Mouse (Mus musculus) adrenal gland, adult (tissue): Measurements from ENCODE around the gene Hpcal4.

Source experiments
- DNase-seq, 2 experiments: peaks; one replicate each; pipeline ENCODE4 v3.0.0; 2022 to 2023; ENCODE audit warnings: low spot score in 1 of 2; ENCODE audit not compliant: inconsistent age in 2 of 2

Gene Hpcal4

GRCm38 (mm10) chr4:123201186-123202093, 18.4 kb downstream of the Hpcal4 start, which contains the start of gene Nt5c1a:
Gene Nt5c1a (plus strand): TSS chr4:123201504.
- DNase-seq: peak; percentile 87 to 94

GRCm38 (mm10) chr4:123202094-123202420, 19.0 kb downstream of the Hpcal4 start:
- DNase-seq: no peak

GRCm38 (mm10) chr4:123207337-123207736, 24.3 kb downstream of the Hpcal4 start:
- DNase-seq: no peak

- no peak for DNase-seq
Observed at GRCm38 (mm10) chr4:123210996-123211395, 28.0 kb downstream of the Hpcal4 start.

- DNase-seq: no peak
Observed at GRCm38 (mm10) chr4:123211453-123211852, 28.4 kb downstream of the Hpcal4 start.

GRCm38 (mm10) chr4:123212330-123212729, 29.3 kb downstream of the Hpcal4 start:
- no peak for DNase-seq

GRCm38 (mm10) chr4:123213975-123214374, 30.9 kb downstream of the Hpcal4 start:
- peak; percentile 91 to 94 for DNase-seq

GRCm38 (mm10) chr4:123215367-123215766, 32.3 kb downstream of the Hpcal4 start:
- no peak for DNase-seq

GRCm38 (mm10) chr4:123216782-123217181, 33.8 kb downstream of the Hpcal4 start:
- peak; percentile 60 to 82 for DNase-seq

GRCm38 (mm10) chr4:123219720-123220357, 36.8 kb downstream of the Hpcal4 start:
- peak; percentile 79 to 93 for DNase-seq

- peak; percentile 82 to 88 for DNase-seq
Observed at GRCm38 (mm10) chr4:123220637-123221036, 37.6 kb downstream of the Hpcal4 start.

- DNase-seq: peak in 1 of 2 experiments; percentile 64
Observed at GRCm38 (mm10) chr4:123223309-123223708, 40.3 kb downstream of the Hpcal4 start.

- DNase-seq: peak; percentile 43 to 62
Observed at GRCm38 (mm10) chr4:123225718-123226403, 42.8 kb downstream of the Hpcal4 start.

GRCm38 (mm10) chr4:123227707-123228106, 44.7 kb downstream of the Hpcal4 start:
- no peak for DNase-seq

- DNase-seq: peak in 1 of 2 experiments; percentile 35
Observed at GRCm38 (mm10) chr4:123228270-123228669, 45.2 kb downstream of the Hpcal4 start.

GRCm38 (mm10) chr4:123229166-123229565, 46.1 kb downstream of the Hpcal4 start:
- DNase-seq: no peak

GRCm38 (mm10) chr4:123232841-123233240, 49.8 kb downstream of the Hpcal4 start:
- peak in 1 of 2 experiments; percentile 47 for DNase-seq

- peak; percentile 82 to 87 for DNase-seq
Observed at GRCm38 (mm10) chr4:123233492-123234084, 50.6 kb downstream of the Hpcal4 start, which contains the start of gene Heyl. Gene Heyl (plus strand): TSS chr4:123233556.

- DNase-seq: no peak
Observed at GRCm38 (mm10) chr4:123235835-123236430, 52.9 kb downstream of the Hpcal4 start.

GRCm38 (mm10) chr4:123236431-123237031, 53.5 kb downstream of the Hpcal4 start:
- no peak for DNase-seq
